Mouse (Mus musculus): ENCODE data around the gene Spry2. TPM values are rescaled to one million over a fixed set of nuclear protein-coding genes. Genes with fewer than 3 reads are reported as not detected.

The Spry2 gene
- total RNA-seq, 2 experiments from 2014 or later = 27.5 to 30.4 TPM

- peak; percentile 59 to 72 for DNase-seq
- intact Hi-C loops (cut with DNase I) = loop anchor here (5.0 to 10.0 kb wide), 6 partner anchors 317 to 720 kb away; partner anchors contain the start of genes Ndfip2 and Rbm26
Observed at GRCm38 (mm10) chr14:105894971-105895873, 1.4 kb downstream of the Spry2 start.

- intact Hi-C loops (cut with DNase I) = loop anchor here (10.0 kb wide), 2 partner anchors 329 to 719 kb away; partner anchors contain the start of gene Rbm26
Observed at GRCm38 (mm10) chr14:105893623-105893995, 3.0 kb downstream of the Spry2 start.

GRCm38 (mm10) chr14:105892941-105893622, 3.5 kb downstream of the Spry2 start:
- peak; percentile 41 to 58 for DNase-seq
- intact Hi-C loops (cut with DNase I) = loop anchor here (10.0 kb wide), 2 partner anchors 328 to 718 kb away; partner anchors contain the start of gene Rbm26

More at GRCm38 (mm10) chr14:105893623-105893995, 3.0 kb downstream of the Spry2 start:
- no peak for DNase-seq

- DNase-seq = peak in 1 of 2 experiments; percentile 19
- intact Hi-C loops (cut with DNase I) = loop anchor here (10.0 kb wide), 2 partner anchors 326 to 716 kb away; partner anchors contain the start of gene Rbm26
Observed at GRCm38 (mm10) chr14:105890516-105891231, 5.9 kb downstream of the Spry2 start.

GRCm38 (mm10) chr14:105886643-105887374, 9.8 kb downstream of the Spry2 start:
- intact Hi-C loops (cut with DNase I) = no loop called here
- DNase-seq = no peak

- intact Hi-C loops (cut with DNase I) = no loop called here
Observed at GRCm38 (mm10) chr14:105885249-105885648, 11.4 kb downstream of the Spry2 start.

GRCm38 (mm10) chr14:105883215-105883614, 13.4 kb downstream of the Spry2 start:
- no peak for DNase-seq
- intact Hi-C loops (cut with DNase I) = no loop called here

More at GRCm38 (mm10) chr14:105885249-105885648, 11.4 kb downstream of the Spry2 start:
- DNase-seq = no peak

- DNase-seq = no peak
- intact Hi-C loops (cut with DNase I) = no loop called here
Observed at GRCm38 (mm10) chr14:105878359-105878758, 18.3 kb downstream of the Spry2 start.

GRCm38 (mm10) chr14:105876375-105876774, 20.2 kb downstream of the Spry2 start:
- intact Hi-C loops (cut with DNase I) = no loop called here
- DNase-seq = no peak

- peak in 1 of 2 experiments; percentile 25 for DNase-seq
- intact Hi-C loops (cut with DNase I) = no loop called here
Observed at GRCm38 (mm10) chr14:105870370-105870936, 26.2 kb downstream of the Spry2 start.

GRCm38 (mm10) chr14:105865381-105865938, 31.2 kb downstream of the Spry2 start:
- no peak for DNase-seq
- intact Hi-C loops (cut with DNase I) = no loop called here

- DNase-seq = no peak
Observed at GRCm38 (mm10) chr14:105862199-105862598, 34.4 kb downstream of the Spry2 start.

GRCm38 (mm10) chr14:105860920-105861319, 35.7 kb downstream of the Spry2 start:
- DNase-seq = no peak
- intact Hi-C loops (cut with DNase I) = no loop called here

More at GRCm38 (mm10) chr14:105862199-105862598, 34.4 kb downstream of the Spry2 start:
- intact Hi-C loops (cut with DNase I) = no loop called here

GRCm38 (mm10) chr14:105860276-105860675, 36.3 kb downstream of the Spry2 start:
- no peak for DNase-seq
- intact Hi-C loops (cut with DNase I) = no loop called here

GRCm38 (mm10) chr14:105859876-105860275, 36.7 kb downstream of the Spry2 start:
- DNase-seq = no peak
- intact Hi-C loops (cut with DNase I) = no loop called here

- intact Hi-C loops (cut with DNase I) = no loop called here
Observed at GRCm38 (mm10) chr14:105859368-105859767, 37.3 kb downstream of the Spry2 start.

GRCm38 (mm10) chr14:105858935-105859334, 37.7 kb downstream of the Spry2 start:
- no peak for DNase-seq

More at GRCm38 (mm10) chr14:105859368-105859767, 37.3 kb downstream of the Spry2 start:
- DNase-seq = no peak

GRCm38 (mm10) chr14:105851359-105852067, 45.1 kb downstream of the Spry2 start:
- no peak for DNase-seq
- intact Hi-C loops (cut with DNase I) = no loop called here

More at GRCm38 (mm10) chr14:105858935-105859334, 37.7 kb downstream of the Spry2 start:
- intact Hi-C loops (cut with DNase I) = no loop called here
